Mouse (Mus musculus): ENCODE data around the gene Epha6. TPM values are rescaled to one million over a fixed set of nuclear protein-coding genes. Genes with fewer than 3 reads are reported as not detected.

The Epha6 gene
- polyA plus RNA-seq, 1 experiment from 2014 or later: 4.4 TPM

- Histone ChIP-seq H3K4me2 (no peak overlapping the region), H3K27ac (replicated peaks) (no peak overlapping the region), H3K9ac (no peak overlapping the region), H3K9me3 (no peaks in the 10 kb centered on the region), H3K4me3 (no peak overlapping the region), H3K27me3 (no peaks in the 10 kb centered on the region), H3K36me3 (no peaks in the 10 kb centered on the region), H3K4me1 (replicated peaks) (no peaks in the 10 kb centered on the region)
- WGBS: 95% methylated on average over 3 of the region's 3 CpGs
- no peak for ATAC-seq (ENCODE audit: low read depth)
Measured at GRCm38 (mm10) chr16:60086976-60087375, 518.4 kb downstream of the Epha6 start.

- H3K27me3 ChIP-seq: no peaks in the 10 kb centered on the region
- no peak overlapping the region for H3K9ac ChIP-seq
- no peaks in the 10 kb centered on the region for H3K9me3 ChIP-seq
- WGBS: 85% methylated on average over 10 of the region's 10 CpGs
- no peaks in the 10 kb centered on the region for H3K36me3 ChIP-seq
- H3K4me3 ChIP-seq: no peak overlapping the region
- H3K4me2 ChIP-seq: no peak overlapping the region
- ATAC-seq (ENCODE audit: low read depth): no peak
- no peaks in the 10 kb centered on the region for H3K4me1 ChIP-seq (replicated peaks)
- H3K27ac ChIP-seq (replicated peaks): no peak overlapping the region
Measured at GRCm38 (mm10) chr16:60070457-60071112, 534.7 kb downstream of the Epha6 start.

- Histone ChIP-seq H3K36me3 (no peaks in the 10 kb centered on the region), H3K9me3 (no peaks in the 10 kb centered on the region), H3K4me1 (replicated peaks) (no peaks in the 10 kb centered on the region), H3K27me3 (no peaks in the 10 kb centered on the region), H3K27ac (replicated peaks) (no peak overlapping the region), H3K4me3 (no peak overlapping the region), H3K4me2 (no peak overlapping the region), H3K9ac (no peak overlapping the region)
- ATAC-seq (ENCODE audit: low read depth): no peak
- WGBS: 85% methylated on average over 1 of the region's 1 CpGs
Measured at GRCm38 (mm10) chr16:60043809-60044208, 561.5 kb downstream of the Epha6 start.

- no peak overlapping the region for H3K9ac ChIP-seq
- H3K27me3 ChIP-seq: no peaks in the 10 kb centered on the region
- no peaks in the 10 kb centered on the region for H3K36me3 ChIP-seq
- no peak for ATAC-seq (ENCODE audit: low read depth)
- no peak overlapping the region for H3K4me2 ChIP-seq
- no peaks in the 10 kb centered on the region for H3K9me3 ChIP-seq
- no peak overlapping the region for H3K4me3 ChIP-seq
- 80% methylated on average over 1 of the region's 1 CpGs for WGBS
- H3K4me1 ChIP-seq (replicated peaks): no peaks in the 10 kb centered on the region
- no peak overlapping the region for H3K27ac ChIP-seq (replicated peaks)
Measured at GRCm38 (mm10) chr16:60028381-60028780, 577.0 kb downstream of the Epha6 start.

GRCm38 (mm10) chr16:60006857-60007568 is 598.3 kb downstream of the Epha6 start:
- H3K4me1 ChIP-seq (replicated peaks): no peaks in the 10 kb centered on the region
- H3K36me3 ChIP-seq: no peaks in the 10 kb centered on the region
- no peak overlapping the region for H3K4me3 ChIP-seq
- 71% methylated on average over 2 of the region's 2 CpGs for WGBS
- H3K27ac ChIP-seq (replicated peaks): no peak overlapping the region
- no peaks in the 10 kb centered on the region for H3K27me3 ChIP-seq
- no peaks in the 10 kb centered on the region for H3K9me3 ChIP-seq
- no peak overlapping the region for H3K4me2 ChIP-seq
- no peak overlapping the region for H3K9ac ChIP-seq
- no peak for ATAC-seq (ENCODE audit: low read depth)

GRCm38 (mm10) chr16:59969816-59970215 is 635.5 kb downstream of the Epha6 start:
- no peaks in the 10 kb centered on the region for H3K36me3 ChIP-seq
- 76% methylated on average over 4 of the region's 4 CpGs for whole genome bisulfite sequencing
- no peak for ATAC-seq (ENCODE audit: low read depth)

GRCm38 (mm10) chr16:59955731-59956130 is 649.6 kb downstream of the Epha6 start:
- no peaks in the 10 kb centered on the region for H3K27me3 ChIP-seq
- ATAC-seq (ENCODE audit: low read depth): no peak
- no peak overlapping the region for H3K27ac ChIP-seq (replicated peaks)
- no peaks in the 10 kb centered on the region for H3K36me3 ChIP-seq
- H3K4me1 ChIP-seq (replicated peaks): no peaks in the 10 kb centered on the region
- H3K4me2 ChIP-seq: no peak overlapping the region
- no peaks in the 10 kb centered on the region for H3K9me3 ChIP-seq
- no peak overlapping the region for H3K9ac ChIP-seq
- WGBS: 83% methylated on average over 2 of the region's 2 CpGs
- no peak overlapping the region for H3K4me3 ChIP-seq

More at GRCm38 (mm10) chr16:59969816-59970215, 635.5 kb downstream of the Epha6 start:
- no peak overlapping the region for H3K4me2 ChIP-seq
- H3K27me3 ChIP-seq: no peaks in the 10 kb centered on the region
- H3K9ac ChIP-seq: no peak overlapping the region
- no peak overlapping the region for H3K27ac ChIP-seq (replicated peaks)
- H3K9me3 ChIP-seq: no peaks in the 10 kb centered on the region
- H3K4me3 ChIP-seq: no peak overlapping the region
- H3K4me1 ChIP-seq (replicated peaks): no peaks in the 10 kb centered on the region

- 84% methylated on average over 4 of the region's 4 CpGs for WGBS
- no peak for ATAC-seq (ENCODE audit: low read depth)
Measured at GRCm38 (mm10) chr16:59923696-59924095, 681.6 kb downstream of the Epha6 start.

GRCm38 (mm10) chr16:59880073-59880472 is 725.3 kb downstream of the Epha6 start:
- no peaks in the 10 kb centered on the region for H3K36me3 ChIP-seq
- H3K27me3 ChIP-seq: no peaks in the 10 kb centered on the region
- no peak for ATAC-seq (ENCODE audit: low read depth)
- no peak overlapping the region for H3K4me2 ChIP-seq
- no peaks in the 10 kb centered on the region for H3K9me3 ChIP-seq
- H3K4me1 ChIP-seq (replicated peaks): no peaks in the 10 kb centered on the region
- WGBS: 96% methylated on average over 13 of the region's 13 CpGs
- no peak overlapping the region for H3K9ac ChIP-seq
- no peak overlapping the region for H3K4me3 ChIP-seq
- no peak overlapping the region for H3K27ac ChIP-seq (replicated peaks)

More at GRCm38 (mm10) chr16:59923696-59924095, 681.6 kb downstream of the Epha6 start:
- Histone ChIP-seq H3K9me3 (no peaks in the 10 kb centered on the region), H3K27me3 (no peaks in the 10 kb centered on the region), H3K9ac (no peak overlapping the region), H3K27ac (replicated peaks) (no peak overlapping the region), H3K4me2 (no peak overlapping the region), H3K36me3 (no peaks in the 10 kb centered on the region), H3K4me1 (replicated peaks) (no peaks in the 10 kb centered on the region), H3K4me3 (no peak overlapping the region)

GRCm38 (mm10) chr16:59871792-59872191 is 733.5 kb downstream of the Epha6 start:
- Histone ChIP-seq H3K27me3 (no peaks in the 10 kb centered on the region), H3K9me3 (no peaks in the 10 kb centered on the region), H3K27ac (replicated peaks) (no peak overlapping the region), H3K4me3 (no peak overlapping the region), H3K4me2 (no peak overlapping the region), H3K4me1 (replicated peaks) (no peaks in the 10 kb centered on the region), H3K9ac (no peak overlapping the region), H3K36me3 (no peaks in the 10 kb centered on the region)
- WGBS: 93% methylated on average over 3 of the region's 3 CpGs
- no peak for ATAC-seq (ENCODE audit: low read depth)

- H3K9ac ChIP-seq: no peak overlapping the region
- H3K27me3 ChIP-seq: no peaks in the 10 kb centered on the region
- H3K4me1 ChIP-seq (replicated peaks): peaks cover 4% of the 10 kb centered on the region
- no peak overlapping the region for H3K4me3 ChIP-seq
- H3K4me2 ChIP-seq: no peak overlapping the region
- H3K9me3 ChIP-seq: no peaks in the 10 kb centered on the region
- H3K36me3 ChIP-seq: no peaks in the 10 kb centered on the region
- H3K27ac ChIP-seq (replicated peaks): no peak overlapping the region
- 46% methylated on average over 7 of the region's 7 CpGs for WGBS
- ATAC-seq (ENCODE audit: low read depth): peak; percentile 87
Measured at GRCm38 (mm10) chr16:59854160-59854717, 751.1 kb downstream of the Epha6 start.

GRCm38 (mm10) chr16:59852689-59853088 is 752.6 kb downstream of the Epha6 start:
- WGBS: 16% methylated on average over 2 of the region's 2 CpGs

More at GRCm38 (mm10) chr16:59852689-59853088, 752.6 kb downstream of the Epha6 start:
- ATAC-seq (ENCODE audit: low read depth): no peak
- no peak overlapping the region for H3K4me2 ChIP-seq
- no peak overlapping the region for H3K9ac ChIP-seq
- no peak overlapping the region for H3K27ac ChIP-seq (replicated peaks)
- no peak overlapping the region for H3K4me3 ChIP-seq
- H3K27me3 ChIP-seq: no peaks in the 10 kb centered on the region
- H3K9me3 ChIP-seq: no peaks in the 10 kb centered on the region
- H3K36me3 ChIP-seq: no peaks in the 10 kb centered on the region
- H3K4me1 ChIP-seq (replicated peaks): peaks cover 4% of the 10 kb centered on the region
